Mouse (Mus musculus) C2C12 (cell line): Measurements from ENCODE around the gene 1110017D15Rik. TPM values are rescaled to one million over a fixed set of nuclear protein-coding genes. Genes with fewer than 3 reads are reported as not detected.

Experiments used
- H3K27me3 ChIP-seq: one replicate; pipeline ENCODE4 v1.6.1; 2011; ENCODE audit not compliant: control insufficient read depth, insufficient read depth, insufficient read length
- H3K36me3 ChIP-seq: one replicate; pipeline ENCODE4 v1.6.1; 2011; ENCODE audit not compliant: control insufficient read depth, insufficient read depth
- H3K4me3 ChIP-seq: one replicate; pipeline ENCODE4 v1.5.1; 2011; ENCODE audit warnings: mild to moderate bottlenecking, control low read depth; ENCODE audit not compliant: poor library complexity, insufficient read depth, severe bottlenecking
- H3K79me2 ChIP-seq: one replicate; pipeline ENCODE4 v1.6.1; 2011; ENCODE audit not compliant: control insufficient read depth, insufficient read depth
- H3K79me3 ChIP-seq: one replicate; pipeline ENCODE4 v1.6.1; 2011; ENCODE audit warnings: low read depth, control low read depth
- H3ac ChIP-seq: one replicate; pipeline ENCODE3; 2011; ENCODE audit warnings: low read depth; ENCODE audit not compliant: control insufficient read depth, insufficient read length
- CEBPB ChIP-seq: IDR thresholded peaks from one replicate; pipeline ENCODE4 v1.6.1; 2011; ENCODE audit warnings: low read depth, mild to moderate bottlenecking, control low read depth, moderate library complexity
- CTCF ChIP-seq: IDR thresholded peaks from one replicate; pipeline ENCODE4 v1.5.1; 2011; ENCODE audit not compliant: control insufficient read depth, insufficient read depth, insufficient read length
- FOSL1 ChIP-seq: IDR thresholded peaks from one replicate; pipeline ENCODE4 v1.8.0; 2011; ENCODE audit warnings: mild to moderate bottlenecking, low read length; ENCODE audit not compliant: poor library complexity, insufficient read depth, severe bottlenecking
- MAX ChIP-seq: IDR thresholded peaks from one replicate; pipeline ENCODE4 v1.6.1; 2011; ENCODE audit warnings: mild to moderate bottlenecking, control low read depth
- MYOD1 ChIP-seq: IDR thresholded peaks from one replicate; pipeline ENCODE4 v1.6.1; 2011; ENCODE audit warnings: low read depth; ENCODE audit not compliant: control insufficient read depth, insufficient read length
- MYOG ChIP-seq: IDR thresholded peaks from one replicate; pipeline ENCODE4 v1.6.1; 2011; ENCODE audit not compliant: control insufficient read depth, insufficient read length; ENCODE audit errors: extremely low read depth
- USF1 ChIP-seq: IDR thresholded peaks from one replicate; pipeline ENCODE4 v1.6.1; 2011; ENCODE audit warnings: low read depth, mild to moderate bottlenecking, control low read depth, moderate library complexity
- polyA plus RNA-seq: library from polyadenylated mRNA; unstranded; fragments of >200 nt; fragmentation: generic; extraction: Trizol; gene quantifications from one replicate; pipeline ENCODE4 v1.2.1, GENCODE M21; 2012; ENCODE audit warnings: missing spikeins

1110017D15Rik gene
- polyA plus RNA-seq, 1 experiment = 0.14 TPM

- no peaks in the 10 kb centered on the region for H3K79me2 ChIP-seq
- H3K36me3 ChIP-seq = no peaks in the 10 kb centered on the region
- peaks cover 28% of the 10 kb centered on the region for H3K27me3 ChIP-seq
- TF ChIP-seq MYOD1 (no peak), CTCF (no peak), MYOG (no peak), MAX (no peak), USF1 (no peak), CEBPB (no peak), FOSL1 (no peak)
- H3K79me3 ChIP-seq = no peaks in the 10 kb centered on the region
- no peak overlapping the region for H3K4me3 ChIP-seq
- H3ac ChIP-seq = no peak overlapping the region
These were observed 3.4 kb downstream of the 1110017D15Rik start for GRCm38 (mm10) chr4:41513714-41514113.

- Histone ChIP-seq H3K36me3 (no peaks in the 10 kb centered on the region), H3K79me2 (no peaks in the 10 kb centered on the region), H3K79me3 (no peaks in the 10 kb centered on the region), H3K4me3 (no peak overlapping the region), H3K27me3 (peaks cover 27% of the 10 kb centered on the region), H3ac (no peak overlapping the region)
- no peak for TF ChIP-seq CTCF
- no peak for TF ChIP-seq MYOD1
- TF ChIP-seq USF1 = no peak
These were observed 3.8 kb downstream of the 1110017D15Rik start for GRCm38 (mm10) chr4:41513309-41513708.

GRCm38 (mm10) chr4:41507998-41508397, 9.1 kb downstream of the 1110017D15Rik start:
- Histone ChIP-seq H3ac (no peak overlapping the region), H3K79me3 (no peaks in the 10 kb centered on the region), H3K79me2 (no peaks in the 10 kb centered on the region), H3K27me3 (peaks cover 18% of the 10 kb centered on the region), H3K36me3 (no peaks in the 10 kb centered on the region), H3K4me3 (no peak overlapping the region)
- no peak for TF ChIP-seq USF1
- no peak for TF ChIP-seq CTCF

- no peak for TF ChIP-seq FOSL1
- no peak for TF ChIP-seq MYOG
- TF ChIP-seq USF1 = no peak
- no peak for TF ChIP-seq MYOD1
- no peak for TF ChIP-seq MAX
- TF ChIP-seq CEBPB = no peak
- TF ChIP-seq CTCF = no peak
- Histone ChIP-seq H3ac (peak overlapping the region; percentile 7), H3K79me3 (no peaks in the 10 kb centered on the region), H3K79me2 (no peaks in the 10 kb centered on the region), H3K27me3 (peaks cover 18% of the 10 kb centered on the region), H3K4me3 (no peak overlapping the region), H3K36me3 (no peaks in the 10 kb centered on the region)
These were observed 9.7 kb downstream of the 1110017D15Rik start for GRCm38 (mm10) chr4:41507326-41507924.

- no peak for TF ChIP-seq USF1
- no peak for TF ChIP-seq MYOG
- no peak for TF ChIP-seq MYOD1
- TF ChIP-seq CEBPB = no peak
- no peak for TF ChIP-seq FOSL1
- TF ChIP-seq MAX = no peak
- no peak for TF ChIP-seq CTCF
- H3ac ChIP-seq = peak overlapping the region; percentile 7
- no peak overlapping the region for H3K4me3 ChIP-seq
- H3K79me3 ChIP-seq = no peaks in the 10 kb centered on the region
- no peaks in the 10 kb centered on the region for H3K79me2 ChIP-seq
- no peaks in the 10 kb centered on the region for H3K36me3 ChIP-seq
- H3K27me3 ChIP-seq = peaks cover 18% of the 10 kb centered on the region
These were observed 10.2 kb downstream of the 1110017D15Rik start for GRCm38 (mm10) chr4:41506906-41507305.

GRCm38 (mm10) chr4:41506156-41506555, 11.0 kb downstream of the 1110017D15Rik start:
- no peak overlapping the region for H3ac ChIP-seq
- peaks cover 18% of the 10 kb centered on the region for H3K27me3 ChIP-seq
- no peak for TF ChIP-seq MYOG
- TF ChIP-seq USF1 = no peak
- no peak for TF ChIP-seq CTCF
- TF ChIP-seq CEBPB = no peak
- no peak for TF ChIP-seq MAX
- TF ChIP-seq FOSL1 = no peak
- TF ChIP-seq MYOD1 = no peak
- no peaks in the 10 kb centered on the region for H3K36me3 ChIP-seq
- no peaks in the 10 kb centered on the region for H3K79me2 ChIP-seq
- H3K79me3 ChIP-seq = no peaks in the 10 kb centered on the region
- no peak overlapping the region for H3K4me3 ChIP-seq
